Mouse (Mus musculus) gastrocnemius, adult 8-10 months (tissue): ENCODE measurements at regions not wholly inside any gene's neighbourhood (a gene's known extent, or its start where the extent isn't known, plus 50 kb on each side); places are given as distances from the start of the nearest gene placed in this dataset.

Source experiments
- DNase-seq, 2 experiments: peaks; one replicate each; pipeline ENCODE4 v3.0.0; 2022; ENCODE audit warnings: low spot score in 2 of 2

DNA sequence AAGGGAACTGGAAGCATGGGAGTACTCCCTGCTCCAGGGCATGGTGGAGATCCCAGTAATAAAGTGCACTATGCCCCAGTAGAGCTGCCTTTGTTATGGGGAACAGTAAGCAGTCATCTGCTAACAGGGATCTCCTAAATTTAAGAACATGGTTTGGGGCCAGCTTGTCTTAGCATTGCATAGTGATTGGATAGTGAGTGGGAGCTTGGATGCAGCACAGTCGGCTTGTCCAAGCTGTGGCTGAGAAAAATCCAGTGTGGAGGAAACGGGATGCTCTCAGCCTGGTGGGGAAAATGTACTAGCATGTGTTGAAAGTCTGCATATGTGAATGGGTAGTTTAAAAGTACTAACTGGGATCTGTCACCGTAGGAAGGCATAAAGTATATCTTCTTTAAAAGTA is 326.6 kb upstream of the Apob start:
- DNase-seq: no peak

- no peak for DNase-seq
These were observed 315.4 kb upstream of the Apob start for GRCm38 (mm10) chr12:7662027-7662426.

DNA sequence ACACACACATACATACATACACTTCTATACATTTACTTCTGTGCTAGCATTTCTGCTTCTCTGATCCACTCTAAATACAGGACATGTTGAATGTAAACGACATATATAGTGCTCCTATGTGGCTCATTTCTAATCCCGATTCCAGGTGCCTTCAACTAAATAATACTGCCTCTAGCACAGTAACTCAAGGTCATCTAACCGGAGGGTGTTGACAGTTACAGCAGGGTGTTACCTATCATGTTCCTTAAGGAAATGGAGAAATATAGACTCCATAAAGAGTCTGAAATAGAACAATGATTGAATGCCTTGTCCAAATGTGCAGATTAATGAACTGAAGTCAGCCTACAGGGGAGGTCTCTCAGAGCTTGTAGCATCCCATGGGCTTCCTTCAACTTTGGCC is 307.3 kb upstream of the Apob start:
- DNase-seq: no peak

DNA sequence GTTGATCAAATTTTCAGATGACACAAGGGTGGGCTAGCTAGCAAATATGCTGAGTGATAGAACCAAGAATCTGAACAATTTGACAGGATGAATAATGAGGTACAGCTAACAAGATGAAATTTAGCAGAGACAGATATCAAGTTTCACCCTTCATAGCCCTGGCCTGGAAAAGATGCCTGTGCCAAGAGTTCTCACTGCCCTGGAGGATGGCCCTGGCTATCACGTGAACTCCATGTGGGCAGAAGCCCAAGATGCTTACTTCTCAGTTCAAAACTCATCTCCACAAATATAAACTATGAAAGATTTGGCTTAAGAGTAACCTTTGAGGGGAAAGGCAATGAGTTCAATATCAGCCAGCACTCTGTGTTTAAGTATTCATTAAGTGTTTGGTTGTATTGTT is 306.9 kb upstream of the Apob start:
- DNase-seq: no peak

GRCm38 (mm10) chr12:7691996-7692395 is 285.5 kb upstream of the Apob start:
- DNase-seq: no peak

GRCm38 (mm10) chr12:7698324-7698944 is 279.0 kb upstream of the Apob start:
- no peak for DNase-seq

DNA sequence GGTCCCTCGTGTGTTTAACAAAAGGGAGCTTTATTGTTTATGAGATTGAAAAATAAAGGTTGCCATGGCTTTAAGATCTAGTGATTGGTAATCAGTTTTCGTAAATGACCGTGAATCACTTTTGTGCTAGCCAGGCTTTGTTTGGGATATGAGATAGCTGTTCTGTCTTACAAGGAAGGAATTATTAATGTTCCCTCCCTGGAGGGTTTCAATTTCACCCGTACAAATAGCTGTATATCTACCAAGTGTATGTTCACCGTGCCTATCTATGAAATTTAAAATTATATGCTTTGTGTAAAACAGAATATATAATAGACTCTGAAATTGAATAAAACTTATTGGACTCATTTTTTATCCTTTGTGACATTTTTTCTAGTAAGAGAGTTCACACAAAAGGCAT is 268.3 kb upstream of the Apob start:
- DNase-seq: no peak

DNA sequence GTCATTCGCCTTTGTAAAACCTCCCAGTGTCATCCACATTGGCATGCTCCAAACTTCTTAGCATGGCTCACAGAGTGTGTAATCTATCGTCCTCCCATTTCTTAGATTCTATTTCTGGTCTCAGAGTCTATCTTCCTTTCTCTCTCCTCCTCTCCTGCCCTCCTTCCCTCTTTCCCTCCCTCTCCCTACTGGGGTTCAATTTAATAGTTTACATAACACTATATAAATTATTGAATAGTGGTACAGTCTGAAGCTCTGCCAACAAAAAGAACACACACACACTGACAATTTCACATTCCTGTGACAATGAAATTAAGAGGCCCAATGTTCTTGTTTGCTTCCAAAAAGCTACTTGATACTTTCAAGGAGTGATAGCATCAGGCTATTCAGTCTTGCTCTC is 267.6 kb upstream of the Apob start:
- no peak for DNase-seq

- no peak for DNase-seq
These were observed 262.4 kb upstream of the Apob start for GRCm38 (mm10) chr12:7715091-7715490.

DNA sequence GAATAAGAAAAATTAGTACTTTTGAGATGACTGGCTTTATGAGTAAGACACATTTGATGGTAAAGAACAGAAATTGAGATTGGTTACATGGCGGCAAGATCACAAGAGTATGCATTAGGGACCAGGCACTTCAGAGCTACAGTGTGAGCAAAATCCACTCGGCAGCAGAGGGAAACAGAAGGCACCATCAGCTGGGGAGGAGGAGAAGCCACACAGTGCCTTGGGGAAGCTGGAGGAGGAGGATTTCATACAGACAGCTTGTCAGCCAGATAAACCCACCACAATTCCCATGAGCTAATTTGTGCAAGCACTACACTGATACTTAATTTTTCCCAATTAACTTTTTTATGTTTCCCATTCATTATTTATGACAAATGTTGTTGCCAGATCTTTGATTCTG is 258.9 kb upstream of the Apob start:
- DNase-seq: no peak

DNA sequence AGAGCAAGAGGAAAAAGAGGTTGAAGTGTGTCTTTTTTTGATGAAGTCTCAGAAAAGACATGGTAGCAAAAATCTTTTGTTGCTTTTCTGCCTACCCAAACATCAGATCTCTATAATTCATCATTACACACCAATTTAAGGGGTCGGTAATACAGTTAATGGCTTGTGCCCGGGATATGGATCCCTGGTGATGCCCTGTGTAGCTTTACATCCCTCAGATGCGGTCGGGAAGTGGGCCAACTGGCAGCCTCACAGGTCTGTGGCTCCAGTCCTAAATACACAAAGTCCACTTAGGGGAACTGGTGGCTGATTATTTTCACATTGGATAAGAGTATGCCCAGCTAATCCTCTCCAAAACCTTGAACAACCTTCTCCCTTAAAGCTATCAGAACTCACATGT is 258.4 kb upstream of the Apob start:
- no peak for DNase-seq

DNA sequence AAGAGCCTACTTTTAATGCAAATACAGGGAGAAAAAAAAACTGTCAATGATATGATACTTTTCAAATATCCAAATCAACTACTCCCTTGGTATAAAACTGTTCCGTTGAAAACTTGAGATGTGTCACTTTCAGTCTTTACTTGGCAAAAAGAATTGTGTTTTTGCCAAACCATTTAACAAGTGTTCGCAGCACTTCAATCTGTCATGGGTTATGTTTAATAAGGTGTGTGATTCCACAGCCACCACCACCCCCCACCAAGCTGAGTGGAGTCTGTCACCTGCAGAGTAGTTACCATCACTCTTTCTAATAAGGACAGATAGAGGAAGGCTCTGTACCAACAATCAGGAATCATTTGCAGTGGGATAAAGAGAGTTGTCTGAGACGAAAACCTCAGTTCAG is 252.5 kb upstream of the Apob start:
- no peak for DNase-seq

- DNase-seq: no peak
These were observed 239.4 kb upstream of the Apob start for GRCm38 (mm10) chr12:7738020-7738419.

DNA sequence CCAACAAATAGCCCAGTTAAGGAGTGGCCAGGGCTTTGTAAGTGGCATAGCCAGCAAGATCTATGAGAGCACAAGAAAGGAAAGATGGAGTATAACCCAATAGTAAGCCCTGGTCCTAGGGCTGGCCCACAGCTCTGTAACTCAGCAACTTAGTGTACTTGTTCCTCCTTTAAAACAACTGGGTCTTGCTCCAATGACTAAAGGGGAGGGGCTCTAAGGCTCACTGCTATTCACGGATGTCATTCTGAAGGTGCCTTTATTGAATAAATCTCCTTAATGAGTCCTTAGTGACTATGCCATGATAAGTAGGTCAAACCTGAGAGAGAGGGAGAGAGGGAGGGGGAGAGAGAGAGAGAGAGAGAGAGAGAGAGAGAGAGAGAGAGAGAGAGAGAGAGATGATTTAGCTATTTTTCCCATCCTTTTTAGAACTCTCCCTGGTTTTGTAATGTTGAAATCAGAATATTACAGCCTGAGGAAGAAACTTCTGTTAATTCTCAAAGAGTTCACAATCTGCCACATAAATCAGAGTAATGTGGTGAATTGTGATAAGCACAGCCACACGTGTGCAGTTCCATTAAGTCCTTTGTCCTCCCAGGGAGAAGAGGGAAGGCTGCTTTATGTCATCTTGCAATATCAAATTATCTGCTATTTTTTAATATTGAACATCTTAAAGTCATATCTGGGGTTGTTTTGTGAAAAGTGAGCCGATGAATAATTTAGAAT is 238.7 kb upstream of the Apob start:
- no peak for DNase-seq

- no peak for DNase-seq
These were observed 238.0 kb upstream of the Apob start for GRCm38 (mm10) chr12:7739352-7739994.

DNA sequence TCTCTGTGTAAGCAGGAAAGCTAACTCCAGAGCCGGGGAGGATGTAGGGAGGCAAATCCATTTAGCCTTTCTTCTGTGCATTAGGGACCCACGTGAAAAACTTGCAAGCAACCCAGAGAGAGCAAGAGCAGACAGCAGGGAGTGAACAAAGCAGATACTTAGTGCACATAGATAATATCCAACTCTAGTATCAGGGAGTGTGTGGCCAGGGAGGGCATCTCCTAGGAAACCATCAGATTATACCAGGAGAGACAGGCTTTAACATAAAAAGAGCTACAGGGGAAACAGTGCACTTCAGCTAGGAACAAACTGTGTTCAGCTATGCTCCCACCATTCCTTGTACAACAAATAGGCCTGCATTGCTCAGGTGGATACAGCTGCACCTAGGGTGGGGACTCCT is 230.7 kb upstream of the Apob start:
- no peak for DNase-seq

DNA sequence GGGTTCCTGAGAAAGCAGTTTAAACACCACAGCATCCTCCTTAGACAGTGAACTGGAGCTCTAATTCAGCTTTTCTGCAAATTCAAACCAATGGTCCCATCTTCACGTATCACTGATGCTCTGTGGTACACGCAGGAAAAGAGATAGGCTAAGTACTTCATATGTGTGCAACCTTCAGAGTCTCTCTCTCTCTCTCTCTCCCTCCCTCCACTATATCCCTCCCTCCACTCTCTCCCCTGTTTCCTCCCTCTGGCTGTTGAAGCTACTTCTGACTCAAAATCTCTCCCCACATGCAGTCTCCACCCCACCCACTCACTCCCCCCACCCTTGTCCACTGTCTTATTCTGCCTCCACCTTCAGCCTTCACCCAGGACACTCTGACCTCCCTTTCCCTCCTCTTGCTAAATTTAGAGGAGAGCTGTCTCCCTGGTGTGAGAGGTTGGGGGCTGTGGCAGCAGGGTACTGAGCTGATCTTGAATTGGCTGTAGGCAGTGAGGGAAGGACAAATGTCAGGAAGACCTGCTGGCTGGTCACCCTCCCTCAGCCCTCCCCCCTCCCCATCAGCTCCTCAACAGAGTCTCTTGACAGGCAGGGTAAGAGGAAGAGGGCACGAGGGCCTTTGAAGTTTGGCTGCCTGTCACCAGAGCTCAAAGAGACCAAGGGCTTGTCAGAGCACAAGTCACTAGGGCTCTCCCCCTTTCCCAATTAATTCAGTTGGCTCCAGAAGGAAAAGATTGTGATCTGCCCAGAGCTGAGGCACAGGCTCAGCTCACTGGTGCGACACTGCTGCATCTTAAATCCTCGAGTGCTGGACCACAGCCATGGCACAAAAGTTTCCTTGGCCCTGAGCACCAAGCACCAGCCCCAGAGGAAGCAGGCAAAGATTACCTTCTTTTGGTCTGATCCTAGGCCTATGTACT is 227.9 kb upstream of the Apob start:
- no peak for DNase-seq

GRCm38 (mm10) chr12:7754861-7755260 is 222.6 kb upstream of the Apob start:
- no peak for DNase-seq

DNA sequence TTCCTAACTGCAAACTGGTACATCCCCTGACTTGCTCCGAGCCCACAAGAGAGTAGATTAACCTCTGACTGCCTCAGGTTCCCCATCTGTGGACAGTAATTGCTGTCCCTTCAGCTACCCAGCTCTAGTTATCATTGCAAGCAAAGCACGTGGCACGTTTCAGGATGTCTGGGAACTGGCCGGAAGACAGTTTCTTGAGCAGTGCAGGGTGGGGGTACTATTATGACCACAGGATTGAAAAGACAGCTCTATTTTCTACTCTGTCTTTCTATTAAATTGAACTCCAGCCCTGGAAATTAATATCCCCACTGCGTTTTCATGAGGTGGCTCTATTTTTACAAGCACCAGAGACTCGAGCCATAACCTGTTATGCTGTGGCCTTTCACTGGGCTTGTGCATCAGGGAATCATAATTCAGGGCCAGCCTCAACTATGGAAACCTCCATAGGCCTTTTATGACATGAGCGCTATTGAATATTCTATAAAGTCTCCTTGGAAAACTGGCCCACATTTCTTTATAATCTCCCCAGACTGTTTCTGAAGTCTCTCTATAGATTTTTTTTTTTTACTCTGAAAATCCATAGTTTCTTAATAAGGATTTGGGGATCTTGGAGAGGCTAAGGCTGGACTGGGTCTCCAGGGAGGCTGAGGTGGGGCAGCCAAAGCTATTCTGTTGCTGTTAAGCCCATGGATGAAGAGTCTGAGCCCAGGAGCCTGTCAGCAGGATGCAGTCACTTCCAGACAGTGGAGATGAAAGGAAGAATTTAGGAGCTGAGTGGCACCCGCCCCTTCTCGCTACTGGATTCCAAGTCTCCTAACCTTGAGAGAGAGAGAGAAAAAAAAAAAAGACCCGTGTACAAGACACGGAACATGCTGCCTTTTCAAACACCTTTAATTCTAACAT is 212.4 kb upstream of the Apob start:
- DNase-seq: no peak

GRCm38 (mm10) chr12:7774127-7774526 is 203.3 kb upstream of the Apob start:
- no peak for DNase-seq

DNA sequence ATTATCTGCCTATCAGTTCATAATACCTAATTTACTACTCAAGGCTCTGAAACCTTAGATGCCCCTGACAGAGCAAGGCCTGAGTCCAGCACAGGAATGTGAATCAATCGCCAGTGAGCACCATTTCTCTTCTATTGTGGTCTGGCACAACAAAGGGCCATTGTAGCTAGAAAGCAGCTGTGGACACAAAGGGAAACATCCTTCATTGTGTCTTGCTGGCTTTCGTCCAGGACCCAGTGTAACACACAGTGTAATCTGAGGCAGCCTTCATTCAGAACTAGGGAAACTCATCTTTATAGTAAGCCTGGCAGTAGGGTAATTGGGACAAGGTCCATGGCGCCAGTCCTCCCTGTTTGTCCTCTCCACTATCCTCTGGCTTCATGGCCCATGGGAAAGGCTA is 201.1 kb upstream of the Apob start:
- no peak for DNase-seq
